Mouse (Mus musculus): Measurements from ENCODE around the gene Tmem229b. TPM values are rescaled to one million over a fixed set of nuclear protein-coding genes. Genes with fewer than 3 reads are reported as not detected.

Gene Tmem229b
- polyA plus RNA-seq, 1 experiment from 2014 or later: 41.8 TPM

- WGBS: 97% methylated on average over 3 of the region's 3 CpGs
- no peak for ATAC-seq
Observed at GRCm38 (mm10) chr12:79002978-79003377, 4.4 kb downstream of the Tmem229b start.

GRCm38 (mm10) chr12:79002406-79002805 is 5.0 kb downstream of the Tmem229b start:
- WGBS: 93% methylated on average over 5 of the region's 5 CpGs
- ATAC-seq: no peak

More at GRCm38 (mm10) chr12:79002978-79003377, 4.4 kb downstream of the Tmem229b start:
- no peak overlapping the region for H3K27ac ChIP-seq
- H3K4me1 ChIP-seq (replicated peaks): peaks cover 26% of the 10 kb centered on the region
- H3K4me3 ChIP-seq (replicated peaks): no peak overlapping the region
- no peaks in the 10 kb centered on the region for H3K27me3 ChIP-seq
- H3K4me2 ChIP-seq (replicated peaks): no peak overlapping the region
- H3K36me3 ChIP-seq: no peaks in the 10 kb centered on the region
- H3K9ac ChIP-seq (replicated peaks): no peak overlapping the region
- H3K9me3 ChIP-seq: no peaks in the 10 kb centered on the region

DNA sequence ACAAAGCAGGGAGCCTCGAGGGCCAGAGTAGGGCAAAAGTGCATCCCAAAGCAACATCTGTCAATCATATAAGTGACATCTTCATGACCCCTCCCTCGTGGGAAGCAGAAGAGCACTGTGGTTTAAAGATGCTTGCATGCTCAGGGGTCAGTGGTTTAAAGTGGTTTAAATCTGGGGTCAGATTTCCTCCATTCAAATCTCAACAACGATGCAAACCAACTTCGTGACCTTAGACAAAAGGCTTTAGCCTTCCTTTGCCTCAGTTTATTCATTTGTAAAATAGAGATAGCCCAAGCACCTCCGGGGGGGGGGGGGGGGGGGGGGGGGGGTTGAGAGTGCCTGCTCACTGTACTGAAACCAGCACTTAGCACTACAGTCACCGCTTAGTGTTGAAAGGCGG is 10.7 kb downstream of the Tmem229b start:
- no peak for ATAC-seq
- no peaks in the 10 kb centered on the region for H3K4me1 ChIP-seq (replicated peaks)
- WGBS: 8% methylated on average over 7 of the region's 7 CpGs
- no peaks in the 10 kb centered on the region for H3K27me3 ChIP-seq
- no peaks in the 10 kb centered on the region for H3K36me3 ChIP-seq
- H3K9ac ChIP-seq (replicated peaks): no peak overlapping the region
- no peak overlapping the region for H3K4me2 ChIP-seq (replicated peaks)
- no peak overlapping the region for H3K27ac ChIP-seq
- H3K4me3 ChIP-seq (replicated peaks): no peak overlapping the region
- H3K9me3 ChIP-seq: no peaks in the 10 kb centered on the region

More at GRCm38 (mm10) chr12:79002406-79002805, 5.0 kb downstream of the Tmem229b start:
- no peaks in the 10 kb centered on the region for H3K36me3 ChIP-seq
- no peak overlapping the region for H3K27ac ChIP-seq
- no peak overlapping the region for H3K4me2 ChIP-seq (replicated peaks)
- no peak overlapping the region for H3K4me3 ChIP-seq (replicated peaks)
- H3K9me3 ChIP-seq: no peaks in the 10 kb centered on the region
- H3K27me3 ChIP-seq: no peaks in the 10 kb centered on the region
- H3K4me1 ChIP-seq (replicated peaks): peaks cover 21% of the 10 kb centered on the region
- H3K9ac ChIP-seq (replicated peaks): no peak overlapping the region

- 82% methylated on average over 4 of the region's 4 CpGs for WGBS
- ATAC-seq: no peak
- Histone ChIP-seq H3K4me2 (replicated peaks) (no peak overlapping the region), H3K4me1 (replicated peaks) (no peaks in the 10 kb centered on the region), H3K27me3 (no peaks in the 10 kb centered on the region), H3K27ac (no peak overlapping the region), H3K9ac (replicated peaks) (no peak overlapping the region), H3K9me3 (no peaks in the 10 kb centered on the region), H3K36me3 (no peaks in the 10 kb centered on the region), H3K4me3 (replicated peaks) (no peak overlapping the region)
Observed at GRCm38 (mm10) chr12:78996271-78996670, 11.2 kb downstream of the Tmem229b start.

DNA sequence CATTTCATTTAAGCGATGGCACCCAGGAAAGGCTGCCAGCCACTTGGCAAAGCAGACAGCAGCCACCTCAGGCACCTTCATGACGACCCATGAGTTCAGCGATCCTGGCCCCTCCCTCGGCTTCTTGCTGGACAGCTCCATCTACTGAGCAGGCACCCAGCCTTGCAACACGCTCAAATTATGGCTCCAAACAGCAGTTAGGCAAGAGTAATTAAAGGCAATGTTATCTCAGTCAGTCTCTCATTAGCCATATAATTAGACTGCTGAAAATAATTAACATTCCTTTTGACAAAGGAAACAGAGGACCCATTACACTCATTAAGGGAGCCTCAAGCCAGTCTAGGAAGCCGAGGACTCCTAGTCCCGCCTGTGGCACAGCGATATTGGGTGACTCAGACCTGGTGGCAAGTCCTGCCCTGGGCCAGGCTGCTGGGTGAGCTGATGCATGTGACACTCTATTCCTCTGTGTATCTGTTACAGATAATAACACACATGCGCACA is 19.8 kb downstream of the Tmem229b start:
- Histone ChIP-seq H3K27me3 (no peaks in the 10 kb centered on the region), H3K27ac (no peak overlapping the region), H3K9ac (replicated peaks) (no peak overlapping the region), H3K9me3 (no peaks in the 10 kb centered on the region), H3K36me3 (0 out of 2 replicates have a peak, but pooled peaks cover 2% of the 10 kb centered on the region), H3K4me3 (replicated peaks) (no peak overlapping the region), H3K4me2 (replicated peaks) (no peak overlapping the region), H3K4me1 (replicated peaks) (peaks cover 13% of the 10 kb centered on the region)
- WGBS: 57% methylated on average over 9 of the region's 9 CpGs
- peak; percentile 71 for ATAC-seq

DNA sequence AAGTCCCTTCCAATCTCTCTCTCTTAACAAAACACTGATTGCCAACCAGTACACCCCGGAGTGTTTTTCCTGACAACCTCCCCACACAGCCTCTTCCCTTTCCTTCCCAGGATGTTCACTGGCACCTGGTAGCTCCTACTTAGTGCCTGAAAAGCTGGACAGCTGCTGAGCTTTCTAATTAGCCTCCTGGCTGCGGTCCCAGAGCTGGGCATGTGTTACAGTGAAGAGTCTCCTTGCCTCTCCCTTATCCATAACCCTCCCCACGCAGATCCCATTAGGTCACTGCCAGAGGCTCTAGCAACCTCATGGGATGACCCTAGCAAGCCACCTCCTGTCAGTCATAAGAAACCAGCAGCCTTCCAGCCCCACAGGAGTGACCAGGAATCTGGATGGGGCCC is 23.4 kb downstream of the Tmem229b start:
- 55% methylated on average over 3 of the region's 3 CpGs for WGBS
- H3K4me3 ChIP-seq (replicated peaks): no peak overlapping the region
- H3K4me1 ChIP-seq (replicated peaks): peaks cover 15% of the 10 kb centered on the region
- H3K9ac ChIP-seq (replicated peaks): no peak overlapping the region
- no peak overlapping the region for H3K27ac ChIP-seq
- H3K27me3 ChIP-seq: no peaks in the 10 kb centered on the region
- ATAC-seq: peak; percentile 72
- no peaks in the 10 kb centered on the region for H3K9me3 ChIP-seq
- H3K4me2 ChIP-seq (replicated peaks): no peak overlapping the region
- peaks cover 6% of the 10 kb centered on the region for H3K36me3 ChIP-seq

DNA sequence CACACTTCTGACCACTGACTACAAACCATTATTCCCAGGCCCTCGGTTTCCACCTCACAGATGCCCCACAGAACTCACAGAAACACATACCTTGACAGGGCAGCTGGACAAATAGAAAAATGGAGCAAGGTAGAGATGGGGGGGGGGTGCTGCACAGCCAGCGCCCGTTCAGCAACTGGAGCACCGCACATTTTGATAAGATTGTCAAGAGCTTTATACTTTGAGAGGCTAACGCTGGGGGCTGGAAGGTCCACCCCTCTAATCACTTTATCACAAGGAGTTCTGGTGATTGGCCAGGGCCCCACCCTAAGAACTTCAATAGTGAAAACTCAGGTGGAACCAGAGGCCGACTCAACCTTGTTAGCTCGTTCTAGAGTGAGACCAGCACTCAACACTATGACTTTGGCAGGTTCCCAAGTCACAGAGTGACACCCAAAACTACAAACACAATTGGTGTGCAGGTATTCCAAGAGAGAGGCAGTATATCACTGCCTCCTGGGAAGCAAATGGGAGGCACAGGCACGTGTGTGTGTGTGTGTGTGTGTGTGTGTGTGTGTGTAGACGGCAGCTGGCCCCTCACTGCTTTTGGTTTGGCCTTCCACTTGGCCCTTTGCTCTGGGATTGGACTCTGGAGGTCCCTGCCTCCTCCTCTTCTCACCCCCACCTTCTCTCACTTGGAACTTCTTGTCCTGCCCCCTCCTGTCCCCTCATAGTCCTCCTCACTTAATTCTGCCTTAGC is 24.0 kb downstream of the Tmem229b start:
- Histone ChIP-seq H3K36me3 (peaks cover 6% of the 10 kb centered on the region), H3K9me3 (no peaks in the 10 kb centered on the region), H3K4me3 (replicated peaks) (no peak overlapping the region), H3K27ac (no peak overlapping the region), H3K27me3 (no peaks in the 10 kb centered on the region), H3K9ac (replicated peaks) (no peak overlapping the region), H3K4me2 (replicated peaks) (no peak overlapping the region), H3K4me1 (replicated peaks) (peaks cover 15% of the 10 kb centered on the region)
- peak; percentile 24; the same call in 1 of the 2 replicates for ATAC-seq
- 85% methylated on average over 9 of the region's 9 CpGs for WGBS

- Histone ChIP-seq H3K27me3 (no peaks in the 10 kb centered on the region), H3K4me2 (replicated peaks) (no peak overlapping the region), H3K9ac (replicated peaks) (no peak overlapping the region), H3K9me3 (no peaks in the 10 kb centered on the region), H3K4me3 (replicated peaks) (no peak overlapping the region), H3K27ac (no peak overlapping the region; the same call in 1 of the 2 replicates), H3K4me1 (replicated peaks) (peaks cover 15% of the 10 kb centered on the region), H3K36me3 (peaks cover 9% of the 10 kb centered on the region)
- ATAC-seq: no peak
- 77% methylated on average over 9 of the region's 9 CpGs for WGBS
Observed at GRCm38 (mm10) chr12:78981938-78982825, 25.2 kb downstream of the Tmem229b start.

DNA sequence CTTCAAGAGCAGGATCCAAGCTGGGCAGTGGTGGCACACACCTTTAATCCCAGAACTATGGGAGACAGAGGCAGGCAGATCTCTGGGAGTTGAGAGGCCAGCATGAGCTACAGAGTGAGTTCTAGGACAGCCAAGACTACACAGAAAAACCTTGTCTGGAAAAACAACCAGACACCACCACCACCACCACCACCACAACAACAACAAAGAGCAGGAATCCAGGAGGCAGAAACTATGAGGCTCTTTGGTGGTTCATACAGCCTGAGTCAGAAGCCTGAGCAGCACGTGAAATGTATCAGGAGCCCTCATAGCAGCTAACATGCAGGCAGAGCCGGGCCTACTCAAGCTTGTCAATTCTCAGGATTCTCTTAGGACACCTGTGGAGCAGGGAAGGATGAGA is 26.3 kb downstream of the Tmem229b start:
- Histone ChIP-seq H3K27ac (no peak overlapping the region), H3K27me3 (no peaks in the 10 kb centered on the region), H3K9me3 (no peaks in the 10 kb centered on the region), H3K4me2 (replicated peaks) (no peak overlapping the region), H3K36me3 (peaks cover 17% of the 10 kb centered on the region), H3K9ac (replicated peaks) (no peak overlapping the region), H3K4me1 (replicated peaks) (peaks cover 15% of the 10 kb centered on the region), H3K4me3 (replicated peaks) (no peak overlapping the region)
- 85% methylated on average over 2 of the region's 2 CpGs for WGBS
- no peak for ATAC-seq

- Histone ChIP-seq H3K4me2 (replicated peaks) (no peak overlapping the region), H3K27ac (no peak overlapping the region), H3K27me3 (no peaks in the 10 kb centered on the region), H3K9ac (replicated peaks) (no peak overlapping the region), H3K36me3 (peaks cover 17% of the 10 kb centered on the region), H3K4me3 (replicated peaks) (no peak overlapping the region), H3K9me3 (no peaks in the 10 kb centered on the region), H3K4me1 (replicated peaks) (peaks cover 15% of the 10 kb centered on the region)
- WGBS: 95% methylated on average over 5 of the region's 5 CpGs
- no peak for ATAC-seq
Observed at GRCm38 (mm10) chr12:78980683-78981091, 26.7 kb downstream of the Tmem229b start.

DNA sequence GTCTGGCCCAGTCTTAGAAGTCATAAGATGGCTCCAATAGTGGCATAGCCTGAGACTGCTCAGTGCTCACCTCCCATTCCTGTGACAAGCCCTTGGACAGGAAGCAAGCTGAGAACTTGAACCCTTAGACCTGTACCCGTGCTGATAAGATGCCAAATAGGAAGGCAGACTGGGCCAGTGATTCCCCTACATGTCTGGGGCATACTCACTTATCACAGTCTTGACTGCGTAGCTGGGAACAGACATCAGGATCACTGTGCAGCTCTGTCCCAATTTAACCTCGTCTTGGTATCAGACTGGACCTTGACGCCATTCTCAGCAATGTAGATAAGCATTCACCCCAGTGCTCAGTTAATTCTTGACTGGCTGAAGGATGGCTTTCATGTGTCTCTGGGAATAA is 29.9 kb downstream of the Tmem229b start:
- no peak overlapping the region for H3K9ac ChIP-seq (replicated peaks)
- no peaks in the 10 kb centered on the region for H3K9me3 ChIP-seq
- WGBS: 89% methylated on average over 4 of the region's 4 CpGs
- no peak overlapping the region for H3K4me2 ChIP-seq (replicated peaks)
- no peak for ATAC-seq
- no peak overlapping the region for H3K27ac ChIP-seq
- H3K4me1 ChIP-seq (replicated peaks): 0 out of 2 replicates have a peak, but pooled peaks cover 3% of the 10 kb centered on the region
- peaks cover 32% of the 10 kb centered on the region for H3K36me3 ChIP-seq
- H3K4me3 ChIP-seq (replicated peaks): no peak overlapping the region
- H3K27me3 ChIP-seq: no peaks in the 10 kb centered on the region

DNA sequence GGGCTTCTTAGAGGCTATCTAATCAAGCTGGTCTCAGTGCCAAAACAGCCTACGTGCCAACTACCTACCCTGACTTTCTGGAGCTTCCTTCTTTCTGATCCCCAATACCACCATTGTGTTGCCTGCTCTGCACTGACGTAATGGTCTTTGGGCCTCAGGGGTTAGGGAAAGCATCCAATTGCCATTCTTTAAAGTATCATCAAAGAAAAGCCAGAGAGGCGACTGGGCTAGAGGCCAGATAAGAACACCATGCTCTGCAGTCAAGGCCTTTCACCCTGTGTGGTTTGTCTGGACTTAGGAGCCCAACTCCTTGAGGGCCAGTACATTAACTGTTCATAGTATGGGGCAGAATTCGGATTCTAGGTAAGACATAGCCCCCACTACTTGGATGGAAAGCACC is 30.3 kb downstream of the Tmem229b start:
- no peak for ATAC-seq
- H3K36me3 ChIP-seq: peaks cover 36% of the 10 kb centered on the region
- WGBS: 78% methylated on average over 4 of the region's 4 CpGs

More for the DNA sequence above, 30.3 kb downstream of the Tmem229b start:
- Histone ChIP-seq H3K27me3 (no peaks in the 10 kb centered on the region), H3K27ac (no peak overlapping the region), H3K9ac (replicated peaks) (no peak overlapping the region), H3K4me3 (replicated peaks) (no peak overlapping the region), H3K4me2 (replicated peaks) (no peak overlapping the region), H3K4me1 (replicated peaks) (no peaks in the 10 kb centered on the region), H3K9me3 (no peaks in the 10 kb centered on the region)

Data from midbrain, embryonic 13.5 days (tissue).